Mouse (Mus musculus) gastrocnemius, postnatal 4 days (tissue): ENCODE data around the gene Birc5. TPM values are rescaled to one million over a fixed set of nuclear protein-coding genes. Genes with fewer than 3 reads are reported as not detected.

Experiments used
- DNase-seq, 2 experiments: peaks; one replicate each; pipeline ENCODE4 v3.0.0; 2021 to 2022; ENCODE audit warnings: low spot score in 2 of 2, mixed read lengths in 2 of 2
- total RNA-seq, 2 experiments: library from RNA; stranded (reverse); gene quantifications; 2 replicates each; pipeline ENCODE4 v1.2.3; 2021

Birc5 gene
- total RNA-seq, 2 experiments from 2014 or later: 23.2 to 25.2 TPM

DNA sequence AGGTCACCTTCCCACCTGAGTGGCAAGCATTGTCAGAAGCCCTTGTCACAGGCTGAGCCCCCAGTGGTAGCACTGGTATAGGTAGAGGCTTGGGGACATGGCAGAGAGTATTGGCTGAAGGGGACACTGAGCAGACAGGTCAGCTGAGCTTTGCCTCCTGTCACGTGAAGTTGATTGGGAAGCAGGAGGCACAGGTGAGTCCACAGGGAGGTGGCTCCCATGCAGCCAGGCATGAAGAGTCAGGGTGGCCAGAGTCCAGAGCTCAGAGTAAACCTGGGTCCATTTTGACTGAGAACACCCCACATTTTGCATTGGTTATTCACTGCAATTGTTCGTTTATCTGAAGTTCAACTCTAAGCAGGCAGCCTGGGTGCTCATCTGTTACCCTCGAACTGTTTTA lies 3.8 kb downstream of the Birc5 start:
- no peak for DNase-seq

DNA sequence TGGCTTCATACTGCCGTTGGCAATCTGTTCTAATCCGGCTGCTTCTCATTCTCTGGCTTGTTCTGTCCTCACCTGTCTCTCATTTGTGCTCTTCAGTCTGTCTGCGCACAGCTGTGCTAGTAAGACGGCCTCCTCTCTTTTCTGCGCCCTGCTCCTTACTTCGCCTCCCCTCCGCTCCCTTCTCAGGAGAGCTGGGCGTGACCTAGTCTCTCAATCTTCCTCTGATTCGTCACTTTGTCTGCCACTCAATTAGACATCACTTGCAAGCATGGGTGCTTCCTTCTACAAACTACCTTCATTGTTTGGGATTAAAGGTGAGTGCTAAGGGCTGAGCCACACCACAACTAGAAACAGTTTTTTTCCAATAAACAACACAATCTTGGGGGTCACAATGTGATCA lies 5.2 kb downstream of the Birc5 start:
- DNase-seq: no peak

DNA sequence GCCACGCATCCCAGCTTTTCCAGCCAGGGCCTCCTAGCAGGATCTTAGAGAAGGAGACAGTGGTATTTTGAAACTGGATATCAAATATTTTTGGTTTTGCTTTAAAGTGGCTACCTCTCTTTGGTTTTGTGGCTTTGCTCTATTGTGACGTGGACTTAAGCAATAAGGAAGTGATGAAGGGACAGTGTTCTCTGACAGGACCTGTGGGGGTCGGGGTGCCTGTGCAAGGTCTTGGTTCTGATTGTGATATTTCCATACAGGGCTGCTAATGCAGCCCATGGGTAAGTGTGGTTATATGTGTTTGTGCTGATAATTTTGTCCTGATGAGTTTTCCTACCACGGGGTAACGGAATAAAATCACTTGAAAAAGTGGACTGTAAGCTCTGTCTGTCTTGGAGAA lies 6.3 kb downstream of the Birc5 start:
- no peak for DNase-seq

GRCm38 (mm10) chr11:117855975-117856374 lies 6.9 kb downstream of the Birc5 start:
- DNase-seq: no peak

- no peak for DNase-seq
These were observed 8.4 kb downstream of the Birc5 start for GRCm38 (mm10) chr11:117857462-117857861.

DNA sequence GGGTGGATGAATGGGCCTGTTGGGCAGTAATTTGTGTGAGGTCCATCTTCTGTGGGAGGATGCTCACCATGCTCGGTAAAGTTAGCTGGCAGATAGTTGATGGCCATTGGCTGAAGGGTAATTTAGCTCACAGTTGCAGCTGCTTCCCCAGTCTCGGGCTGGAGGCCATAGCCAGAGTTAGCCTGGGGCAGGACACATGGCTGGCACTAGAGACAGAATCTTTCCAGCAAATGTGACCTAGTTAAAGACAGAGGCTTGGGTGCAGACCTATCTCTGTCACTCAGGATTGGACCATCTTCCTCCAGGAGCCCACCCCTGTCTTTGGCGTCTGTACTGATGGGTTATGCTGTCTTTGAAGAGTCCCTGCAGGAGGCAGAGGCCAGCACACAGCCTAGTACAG lies 9.3 kb downstream of the Birc5 start:
- no peak for DNase-seq

- no peak for DNase-seq
These were observed 11.6 kb downstream of the Birc5 start, which contains the start of gene Tmem235 for GRCm38 (mm10) chr11:117860601-117861000. Gene Tmem235 (plus strand): TSS chr11:117860752.

DNA sequence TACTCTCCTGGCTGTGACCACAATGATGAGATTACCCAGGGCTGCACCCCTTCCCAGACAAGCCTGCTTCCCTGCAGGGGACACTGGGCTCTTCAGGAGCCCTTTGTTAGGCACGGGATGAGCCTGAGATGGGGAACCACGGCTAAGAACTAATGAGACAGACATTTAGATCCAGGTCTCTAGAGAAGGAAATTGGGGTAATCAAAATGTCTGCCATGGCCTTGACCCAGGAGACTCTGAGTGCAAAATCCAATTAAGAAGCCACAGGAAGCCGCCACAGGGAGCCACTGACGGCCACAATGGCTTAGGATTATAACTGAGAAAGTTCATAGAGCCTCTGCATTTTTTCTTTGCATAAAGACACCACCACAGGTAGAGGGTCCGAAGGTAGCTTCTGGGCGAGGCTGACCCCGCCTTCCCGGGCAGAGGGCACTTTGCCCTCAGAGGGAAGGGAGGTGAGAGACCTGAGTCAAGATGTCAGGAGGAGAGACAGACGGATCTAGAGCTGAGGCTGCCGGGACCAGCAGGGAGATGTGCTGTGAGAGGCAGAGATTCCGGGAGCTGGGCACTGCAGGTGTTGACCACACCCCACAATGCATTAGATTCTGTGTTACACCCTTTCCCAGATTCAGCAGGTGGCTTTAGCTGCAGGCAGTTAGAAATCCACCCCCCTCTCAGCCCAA lies 14.3 kb downstream of the Birc5 start:
- DNase-seq: no peak

GRCm38 (mm10) chr11:117864805-117865204 lies 15.8 kb downstream of the Birc5 start:
- no peak for DNase-seq

GRCm38 (mm10) chr11:117865988-117866387 lies 16.9 kb downstream of the Birc5 start:
- no peak for DNase-seq

GRCm38 (mm10) chr11:117870688-117871365 lies 21.8 kb downstream of the Birc5 start:
- DNase-seq: peak; percentile 58 to 69

DNA sequence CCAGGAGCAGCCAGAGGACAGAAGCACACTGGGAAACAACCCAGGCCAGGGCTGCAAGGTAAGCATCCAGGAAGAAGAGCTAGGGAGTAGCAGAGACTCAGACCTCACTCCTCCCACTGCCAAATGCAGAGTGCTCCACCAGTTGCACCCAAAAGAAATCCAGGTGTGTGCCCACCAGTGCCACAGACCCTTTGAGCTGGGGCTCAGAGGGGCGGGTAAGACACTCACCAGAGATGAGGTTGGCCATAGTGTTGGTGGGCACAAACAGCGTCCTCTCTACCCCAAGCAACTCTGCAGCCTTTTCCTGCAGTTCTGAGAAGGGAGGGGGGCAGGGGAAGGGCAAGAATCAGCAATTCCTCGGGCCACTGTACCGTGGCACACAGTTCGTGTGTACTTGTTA lies 22.3 kb downstream of the Birc5 start:
- DNase-seq: no peak

GRCm38 (mm10) chr11:117871911-117872584 lies 23.0 kb downstream of the Birc5 start:
- no peak for DNase-seq

- DNase-seq: peak; percentile 74 to 84
These were observed 24.0 kb downstream of the Birc5 start, which contains the start of gene Tha1 for GRCm38 (mm10) chr11:117872861-117873608. Gene Tha1 (minus strand): TSS chr11:117873481.

- DNase-seq: no peak
These were observed 25.4 kb downstream of the Birc5 start for GRCm38 (mm10) chr11:117874419-117874818.

DNA sequence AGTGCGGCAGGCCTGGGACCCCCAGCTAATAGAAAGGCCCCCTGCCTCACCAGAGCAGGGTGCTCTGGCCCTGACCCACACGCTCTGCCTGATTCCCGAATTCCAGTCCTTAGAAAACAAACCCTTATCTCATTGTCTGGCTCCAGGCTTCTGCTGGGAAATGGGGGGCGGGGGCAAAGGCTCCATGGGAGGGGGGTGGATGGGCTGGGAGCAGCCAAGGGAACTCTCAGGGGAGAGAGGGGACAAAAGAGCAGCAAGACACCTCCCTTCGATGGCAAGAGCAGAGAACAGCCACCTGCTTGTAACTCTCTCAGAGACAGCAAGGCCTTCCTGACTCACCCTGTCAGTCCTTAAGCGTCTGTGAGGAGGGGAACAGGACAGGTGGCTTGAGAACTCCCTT lies 26.6 kb downstream of the Birc5 start:
- DNase-seq: no peak

- DNase-seq: peak in 1 of 2 experiments; percentile 47
These were observed 29.1 kb downstream of the Birc5 start for GRCm38 (mm10) chr11:117877917-117878745.

GRCm38 (mm10) chr11:117878892-117879291 lies 29.8 kb downstream of the Birc5 start:
- DNase-seq: no peak

DNA sequence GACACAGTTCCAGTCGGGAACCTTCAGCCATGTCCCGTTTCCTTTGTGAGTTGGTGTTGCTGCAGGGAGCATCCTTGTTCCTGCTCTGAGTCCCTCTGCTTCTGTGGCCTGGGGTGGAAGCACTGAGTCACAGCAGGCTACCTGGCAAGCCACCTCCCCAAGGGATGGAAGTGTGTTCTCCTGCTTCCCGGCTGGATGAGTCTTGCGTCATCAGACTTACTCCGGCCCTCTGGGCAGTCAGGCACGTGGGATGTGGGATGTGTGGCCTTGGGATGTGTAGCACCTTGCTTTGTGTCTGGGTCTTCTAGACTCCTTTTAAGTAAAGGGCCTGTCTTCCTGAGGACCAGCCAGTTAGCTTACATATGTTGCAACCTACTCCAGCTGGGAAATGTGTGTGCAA lies 30.6 kb downstream of the Birc5 start:
- no peak for DNase-seq

DNA sequence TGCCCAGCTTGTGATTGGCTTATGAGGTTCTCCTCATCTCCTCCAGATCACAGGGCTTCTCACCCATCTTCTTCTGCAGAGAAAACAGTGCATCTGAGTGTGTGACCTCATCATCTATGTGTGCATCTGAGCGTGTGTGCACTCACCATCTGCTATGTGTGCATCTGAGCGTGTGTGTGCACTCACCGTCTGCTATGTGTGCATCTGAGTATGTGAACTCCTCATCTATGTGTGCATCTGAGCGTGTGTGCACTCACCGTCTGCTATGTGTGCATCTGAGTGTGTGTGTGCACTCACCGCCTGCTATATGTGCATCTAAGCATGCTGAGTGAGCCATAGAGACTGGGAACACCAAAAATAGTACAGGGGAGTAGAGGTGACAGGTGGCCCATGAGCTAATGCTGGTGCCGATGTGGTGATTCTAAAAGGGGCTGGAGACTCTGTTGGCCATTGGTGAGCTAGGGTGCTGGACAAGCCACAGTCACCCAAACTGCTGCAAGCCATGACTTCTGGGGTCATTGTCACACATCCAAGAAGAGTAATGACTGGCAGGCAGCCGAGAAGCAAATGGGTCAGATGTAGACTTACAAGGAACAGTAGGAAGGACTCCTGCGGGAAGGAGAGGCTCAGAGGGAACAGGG lies 31.4 kb downstream of the Birc5 start:
- DNase-seq: no peak
